Mouse (Mus musculus): ENCODE data around the gene Fpr-rs7. TPM values are rescaled to one million over a fixed set of nuclear protein-coding genes. Genes with fewer than 3 reads are reported as not detected.

The Fpr-rs7 gene
- polyA plus RNA-seq (2015; fragmentation: Nextera tagmentation; extraction: Ambion mirVana): not detected in 2 replicates

- Histone ChIP-seq H3K36me3 (no peaks in the 10 kb centered on the region), H3K4me3 (no peak within 1 kb of the TSS), H3K27me3 (no peaks in the 10 kb centered on the region), H3K4me2 (no peak within 1 kb of the TSS), H3K27ac (no peak within 1 kb of the TSS), H3K9me3 (no peaks in the 10 kb centered on the region; the same call in 1 of the 2 replicates), H3K4me1 (no peaks in the 10 kb centered on the region), H3K9ac (no peak within 1 kb of the TSS)
- ATAC-seq (ENCODE audit: borderline replicate concordance, extremely low read depth, low FRiP score, low TSS enrichment): no peak
Measured at GRCm38 (mm10) chr17:20114126-20114525, at the start of gene Fpr-rs7. Gene Fpr-rs7 (minus strand): TSS chr17:20114226.

DNA sequence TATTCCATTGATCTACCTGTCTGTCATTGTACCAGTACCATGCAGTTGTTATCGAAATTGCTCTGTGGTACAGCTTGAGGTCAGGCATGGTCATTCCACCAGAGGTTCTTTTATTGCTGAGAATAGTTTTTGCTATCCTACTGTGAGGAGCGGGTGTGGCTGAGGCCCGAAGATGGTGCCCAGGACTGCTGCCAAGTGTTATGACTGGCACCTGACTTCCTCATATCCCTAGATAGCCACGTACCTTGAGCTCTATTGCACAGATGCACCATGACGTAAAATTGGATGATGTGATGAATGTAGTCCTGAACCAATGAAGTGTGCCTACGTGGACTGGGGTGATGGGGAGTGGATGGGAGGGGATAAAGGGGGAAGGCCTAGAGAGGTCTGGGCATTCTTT lies 39.9 kb downstream of the Fpr-rs7 start:
- Histone ChIP-seq H3K4me3 (no peak overlapping the region), H3K27ac (no peak overlapping the region), H3K4me1 (no peaks in the 10 kb centered on the region), H3K27me3 (no peaks in the 10 kb centered on the region), H3K9ac (no peak overlapping the region), H3K36me3 (no peaks in the 10 kb centered on the region), H3K9me3 (0 out of 2 replicates have a peak, but pooled peaks cover 8% of the 10 kb centered on the region), H3K4me2 (no peak overlapping the region)
- WGBS: 70% methylated on average over 6 of the region's 6 CpGs
- ATAC-seq (ENCODE audit: borderline replicate concordance, extremely low read depth, low FRiP score, low TSS enrichment): no peak

DNA sequence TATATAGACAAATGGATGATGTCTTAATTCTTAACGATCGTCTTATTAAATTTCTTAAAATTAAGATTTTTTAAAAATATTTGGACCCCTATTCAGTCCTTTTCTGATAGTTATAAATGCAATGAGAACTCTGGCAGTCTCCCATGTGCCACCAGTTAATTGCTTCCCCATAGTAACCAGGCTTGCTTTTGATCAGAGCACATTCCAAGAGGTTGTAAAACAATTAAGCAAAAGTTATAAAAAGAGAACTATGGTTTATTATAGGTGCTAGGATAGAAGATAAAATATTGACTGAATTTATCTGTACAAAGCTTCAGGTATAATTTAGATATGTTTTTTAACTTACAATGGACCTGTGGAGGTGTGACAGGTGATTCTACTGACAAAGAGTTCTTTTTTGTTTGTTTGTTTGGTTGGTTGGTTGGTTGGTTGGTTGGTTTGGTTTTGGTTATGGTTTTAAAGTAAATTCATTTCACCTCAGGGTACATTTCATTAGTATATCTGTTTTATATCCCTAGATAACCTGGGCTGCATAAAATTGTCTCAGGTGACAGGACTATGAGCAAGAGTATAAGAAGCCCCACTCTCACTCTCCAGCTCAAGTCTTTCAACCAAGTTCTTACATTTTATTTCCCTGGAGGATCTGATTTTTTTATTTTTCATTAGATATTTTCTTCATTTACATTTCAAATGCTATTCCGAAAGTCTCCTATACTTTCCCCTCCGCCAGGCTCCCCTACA lies 42.2 kb downstream of the Fpr-rs7 start:
- WGBS: 86% methylated on average over 4 of the region's 4 CpGs
- H3K9me3 ChIP-seq: 0 out of 2 replicates have a peak, but pooled peaks cover 3% of the 10 kb centered on the region
- no peak overlapping the region for H3K27ac ChIP-seq
- H3K9ac ChIP-seq: no peak overlapping the region
- no peaks in the 10 kb centered on the region for H3K27me3 ChIP-seq
- no peak overlapping the region for H3K4me2 ChIP-seq
- no peaks in the 10 kb centered on the region for H3K4me1 ChIP-seq
- H3K36me3 ChIP-seq: no peaks in the 10 kb centered on the region
- no peak for ATAC-seq (ENCODE audit: borderline replicate concordance, extremely low read depth, low FRiP score, low TSS enrichment)
- no peak overlapping the region for H3K4me3 ChIP-seq

Other genes starting within 250 kb of the Fpr-rs7 start
- not detected in 2 replicates for gene Vmn2r104, start 65.9 kb downstream of the Fpr-rs7 start, polyA plus RNA-seq (2015; fragmentation: Nextera tagmentation; extraction: Ambion mirVana)
- gene Fpr-rs6, start 68.9 kb upstream of the Fpr-rs7 start, polyA plus RNA-seq (2015; fragmentation: Nextera tagmentation; extraction: Ambion mirVana): not detected in 2 replicates
- gene Vmn2r105, start 120.8 kb upstream of the Fpr-rs7 start, polyA plus RNA-seq (2015; fragmentation: Nextera tagmentation; extraction: Ambion mirVana): not detected in 2 replicates
- not detected in 2 replicates for gene Vmn2r106, start 171.3 kb upstream of the Fpr-rs7 start, polyA plus RNA-seq (2015; fragmentation: Nextera tagmentation; extraction: Ambion mirVana)
- not detected in 2 replicates for gene Vmn2r107, start 231.0 kb upstream of the Fpr-rs7 start, polyA plus RNA-seq (2015; fragmentation: Nextera tagmentation; extraction: Ambion mirVana)

Data from lung, embryonic 15.5 days (tissue).